Mouse (Mus musculus) neural tube, embryonic 12.5 days (tissue): ENCODE measurements around the gene Fgfr2. TPM values are rescaled to one million over a fixed set of nuclear protein-coding genes. Genes with fewer than 3 reads are reported as not detected.
A peak's percentile ranks its signal among the peaks of the same experiment; 100 is the strongest.

Source experiments
- ATAC-seq: fragments of 200-750 bp; cut with Nextera tagmentation; 2 replicates; pipeline ENCODE4 v1.8.0; 2017; ENCODE audit warnings: low read depth, mild to moderate bottlenecking, moderate TSS enrichment, moderate library complexity; ENCODE audit not compliant: low FRiP score
- H3K27ac ChIP-seq: fragments of 300-500 bp; sonication (generic); 2 replicates; pipeline ENCODE4 v1.5.1; 2016
- H3K27me3 ChIP-seq: fragments of 300-500 bp; sonication (generic); replicated peaks from 2 replicates; pipeline ENCODE4 v1.6.1; 2016; ENCODE audit warnings: mild to moderate bottlenecking
- H3K36me3 ChIP-seq: fragments of 300-500 bp; sonication (generic); 2 replicates; pipeline ENCODE4 v1.6.1; 2016; ENCODE audit warnings: mild to moderate bottlenecking
- H3K4me1 ChIP-seq: fragments of 300-500 bp; sonication (generic); 2 replicates; pipeline ENCODE4 v1.6.1; 2016
- H3K4me2 ChIP-seq: fragments of 300-500 bp; sonication (generic); replicated peaks from 2 replicates; pipeline ENCODE4 v1.6.1; 2016; ENCODE audit warnings: mild to moderate bottlenecking
- H3K4me3 ChIP-seq: fragments of 300-500 bp; sonication (generic); 2 replicates; pipeline ENCODE4 v1.5.1; 2016
- H3K9ac ChIP-seq: fragments of 300-500 bp; sonication (generic); 2 replicates; pipeline ENCODE4 v1.6.1; 2016; ENCODE audit warnings: mild to moderate bottlenecking
- H3K9me3 ChIP-seq: fragments of 300-500 bp; sonication (generic); 2 replicates; pipeline ENCODE4 v1.6.1; 2016; ENCODE audit warnings: mild to moderate bottlenecking
- WGBS: fragments of 180-500 bp; shearing (Covaris S2); methylation state at CpG from one replicate; pipeline ENCODE4 v1.1.7; 2016; 5-methylcytosine and 5-hydroxymethylcytosine counted together
- polyA plus RNA-seq: library from polyadenylated mRNA; unstranded; fragments of >200 nt; fragmentation: Nextera tagmentation; extraction: Ambion mirVana; gene quantifications from 2 replicates; pipeline ENCODE4 v1.2.1, GENCODE M21; 2016

The Fgfr2 gene
- polyA plus RNA-seq, 1 experiment from 2014 or later = 65.0 TPM

GRCm38 (mm10) chr7:130837941-130838657, 2285.1 kb downstream of the Fgfr2 start:
- Histone ChIP-seq H3K4me1 (peaks cover 45% of the 10 kb centered on the region), H3K9me3 (no peaks in the 10 kb centered on the region), H3K27me3 (no peaks in the 10 kb centered on the region; the same call in 1 of the 2 replicates), H3K4me2 (peak overlapping the region; percentile 21), H3K27ac (0 out of 2 replicates have a peak overlapping the region, but pooled peaks have one; percentile 10), H3K9ac (no peak overlapping the region), H3K4me3 (no peak overlapping the region), H3K36me3 (no peaks in the 10 kb centered on the region)
- 17% methylated on average over 12 of the region's 12 CpGs for WGBS
- ATAC-seq = peak; percentile 82

DNA sequence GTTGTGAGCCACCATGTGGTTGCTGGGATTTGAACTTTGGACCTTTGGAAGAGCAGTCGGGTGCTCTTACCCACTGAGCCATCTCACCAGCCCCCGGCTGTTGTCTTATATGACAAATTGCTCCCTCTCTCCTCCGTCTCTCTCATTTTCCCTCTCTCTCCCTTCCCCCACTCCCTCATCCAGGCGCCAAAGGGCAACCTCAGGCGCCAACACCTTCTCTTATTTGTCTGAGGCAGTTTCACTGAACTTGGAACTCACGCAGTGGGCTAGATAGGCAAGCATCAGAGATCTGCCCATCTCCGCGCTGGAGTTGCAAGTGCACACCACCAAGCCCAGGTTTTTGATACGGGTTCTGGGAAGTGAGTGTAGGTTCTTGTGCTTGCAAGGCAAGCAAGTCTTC, 2287.1 kb downstream of the Fgfr2 start:
- no peak for ATAC-seq
- Histone ChIP-seq H3K27ac (no peak overlapping the region), H3K27me3 (no peaks in the 10 kb centered on the region; the same call in 1 of the 2 replicates), H3K9ac (no peak overlapping the region), H3K4me1 (peaks cover 45% of the 10 kb centered on the region), H3K4me2 (no peak overlapping the region), H3K4me3 (no peak overlapping the region), H3K36me3 (no peaks in the 10 kb centered on the region), H3K9me3 (no peaks in the 10 kb centered on the region)
- 64% methylated on average over 9 of the region's 9 CpGs for WGBS

- H3K9ac ChIP-seq = no peak overlapping the region
- peak overlapping the region; percentile 36 for H3K4me2 ChIP-seq
- no peak overlapping the region for H3K27ac ChIP-seq
- no peak overlapping the region for H3K4me3 ChIP-seq
- 3% methylated on average over 18 of the region's 18 CpGs for WGBS
- no peaks in the 10 kb centered on the region; the same call in 1 of the 2 replicates for H3K27me3 ChIP-seq
- no peaks in the 10 kb centered on the region for H3K36me3 ChIP-seq
- peak; percentile 32 for ATAC-seq
- peaks cover 45% of the 10 kb centered on the region for H3K4me1 ChIP-seq
- no peaks in the 10 kb centered on the region for H3K9me3 ChIP-seq
Observed at GRCm38 (mm10) chr7:130834958-130835861, 2287.9 kb downstream of the Fgfr2 start.

- Histone ChIP-seq H3K4me3 (no peak overlapping the region), H3K9me3 (no peaks in the 10 kb centered on the region), H3K4me2 (no peak overlapping the region), H3K27ac (no peak overlapping the region), H3K9ac (no peak overlapping the region), H3K4me1 (peaks cover 45% of the 10 kb centered on the region), H3K36me3 (no peaks in the 10 kb centered on the region), H3K27me3 (no peaks in the 10 kb centered on the region; the same call in 1 of the 2 replicates)
- 33% methylated on average over 21 of the region's 21 CpGs for WGBS
- ATAC-seq = peak; percentile 69
Observed at GRCm38 (mm10) chr7:130834299-130834698, 2288.9 kb downstream of the Fgfr2 start.

GRCm38 (mm10) chr7:130831586-130831985, 2291.6 kb downstream of the Fgfr2 start:
- Histone ChIP-seq H3K4me1 (peaks cover 25% of the 10 kb centered on the region), H3K4me3 (no peak overlapping the region), H3K9me3 (no peaks in the 10 kb centered on the region), H3K4me2 (no peak overlapping the region), H3K36me3 (no peaks in the 10 kb centered on the region), H3K27me3 (no peaks in the 10 kb centered on the region; the same call in 1 of the 2 replicates), H3K27ac (no peak overlapping the region), H3K9ac (no peak overlapping the region)
- no peak for ATAC-seq
- whole genome bisulfite sequencing = 91% methylated on average over 5 of the region's 5 CpGs

GRCm38 (mm10) chr7:130828475-130828874, 2294.7 kb downstream of the Fgfr2 start:
- no peaks in the 10 kb centered on the region for H3K9me3 ChIP-seq
- H3K27ac ChIP-seq = no peak overlapping the region
- no peaks in the 10 kb centered on the region for H3K36me3 ChIP-seq
- WGBS = 87% methylated on average over 10 of the region's 10 CpGs
- H3K9ac ChIP-seq = no peak overlapping the region
- H3K4me2 ChIP-seq = no peak overlapping the region
- no peaks in the 10 kb centered on the region for H3K27me3 ChIP-seq
- H3K4me1 ChIP-seq = peaks cover 3% of the 10 kb centered on the region; the same call in 1 of the 2 replicates
- no peak for ATAC-seq
- H3K4me3 ChIP-seq = no peak overlapping the region

GRCm38 (mm10) chr7:130827844-130828403, 2295.2 kb downstream of the Fgfr2 start:
- Histone ChIP-seq H3K27ac (no peak overlapping the region), H3K9ac (no peak overlapping the region), H3K27me3 (no peaks in the 10 kb centered on the region), H3K4me2 (no peak overlapping the region), H3K4me3 (no peak overlapping the region), H3K9me3 (no peaks in the 10 kb centered on the region), H3K36me3 (no peaks in the 10 kb centered on the region), H3K4me1 (peaks cover 3% of the 10 kb centered on the region; the same call in 1 of the 2 replicates)
- 91% methylated on average over 9 of the region's 9 CpGs for WGBS
- ATAC-seq = no peak

- Histone ChIP-seq H3K9me3 (no peaks in the 10 kb centered on the region), H3K4me1 (peaks cover 3% of the 10 kb centered on the region; the same call in 1 of the 2 replicates), H3K36me3 (no peaks in the 10 kb centered on the region), H3K4me3 (no peak overlapping the region), H3K27me3 (no peaks in the 10 kb centered on the region), H3K27ac (no peak overlapping the region), H3K9ac (no peak overlapping the region), H3K4me2 (no peak overlapping the region)
- 64% methylated on average over 3 of the region's 3 CpGs for WGBS
- ATAC-seq = no peak
Observed at GRCm38 (mm10) chr7:130827431-130827830, 2295.7 kb downstream of the Fgfr2 start.

DNA sequence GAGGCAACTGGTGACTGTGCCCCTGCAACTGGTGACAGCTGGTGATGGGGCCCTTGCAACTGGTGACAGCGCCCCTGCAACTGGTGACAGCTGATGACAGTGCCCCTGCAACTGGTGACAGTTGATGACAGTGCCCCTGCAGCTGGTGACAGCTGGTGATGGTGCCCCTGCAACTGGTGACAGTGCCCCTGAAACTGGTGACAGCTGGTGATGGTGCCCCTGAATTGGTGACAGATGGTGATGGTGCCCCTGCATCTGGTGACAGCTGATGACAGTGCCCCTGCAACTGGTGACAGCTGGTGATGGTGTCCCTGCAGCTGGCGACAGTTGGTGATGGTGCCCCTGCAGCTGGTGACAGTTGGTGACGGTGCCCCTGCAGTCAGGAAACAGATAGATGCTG, 2296.8 kb downstream of the Fgfr2 start:
- Histone ChIP-seq H3K4me2 (no peak overlapping the region), H3K9ac (no peak overlapping the region), H3K4me1 (peaks cover 3% of the 10 kb centered on the region; the same call in 1 of the 2 replicates), H3K27ac (no peak overlapping the region), H3K4me3 (no peak overlapping the region), H3K27me3 (no peaks in the 10 kb centered on the region), H3K36me3 (no peaks in the 10 kb centered on the region), H3K9me3 (no peaks in the 10 kb centered on the region)
- no peak for ATAC-seq
- 85% methylated on average over 3 of the region's 3 CpGs for WGBS

- H3K4me3 ChIP-seq = no peak overlapping the region
- H3K4me2 ChIP-seq = no peak overlapping the region
- no peaks in the 10 kb centered on the region for H3K27me3 ChIP-seq
- H3K9ac ChIP-seq = no peak overlapping the region
- peaks cover 3% of the 10 kb centered on the region; the same call in 1 of the 2 replicates for H3K4me1 ChIP-seq
- H3K36me3 ChIP-seq = no peaks in the 10 kb centered on the region
- H3K9me3 ChIP-seq = no peaks in the 10 kb centered on the region
- WGBS = 86% methylated on average over 9 of the region's 9 CpGs
- ATAC-seq = no peak
- H3K27ac ChIP-seq = no peak overlapping the region
Observed at GRCm38 (mm10) chr7:130823992-130824391, 2299.2 kb downstream of the Fgfr2 start.

- Histone ChIP-seq H3K36me3 (no peaks in the 10 kb centered on the region), H3K4me1 (no peaks in the 10 kb centered on the region), H3K27ac (no peak overlapping the region), H3K27me3 (no peaks in the 10 kb centered on the region), H3K4me2 (no peak overlapping the region), H3K9me3 (no peaks in the 10 kb centered on the region), H3K4me3 (no peak overlapping the region), H3K9ac (no peak overlapping the region)
- no peak for ATAC-seq
- WGBS = 67% methylated on average over 10 of the region's 10 CpGs
Observed at GRCm38 (mm10) chr7:130819624-130820023, 2303.5 kb downstream of the Fgfr2 start.

DNA sequence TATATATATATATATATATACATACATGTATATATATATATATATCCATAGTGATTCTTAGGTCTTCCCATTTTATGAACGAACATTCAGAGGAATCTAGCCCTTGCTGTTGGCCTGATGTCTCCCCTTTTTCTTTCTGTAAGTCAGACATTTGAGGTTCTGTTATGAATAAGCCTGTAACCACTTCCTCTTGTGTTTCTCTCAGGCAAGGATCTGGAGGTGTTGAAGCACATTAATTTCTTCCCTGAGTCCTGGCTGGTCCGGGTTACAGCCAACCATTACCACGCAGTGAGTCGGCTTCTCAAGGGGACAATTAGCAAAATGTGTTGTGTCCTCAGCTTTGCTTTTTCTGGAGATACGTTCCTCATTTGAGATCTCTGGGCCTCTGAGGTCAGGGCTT, 2304.3 kb downstream of the Fgfr2 start:
- Histone ChIP-seq H3K9me3 (no peaks in the 10 kb centered on the region), H3K27me3 (no peaks in the 10 kb centered on the region), H3K9ac (no peak overlapping the region), H3K4me1 (no peaks in the 10 kb centered on the region), H3K36me3 (no peaks in the 10 kb centered on the region), H3K4me2 (no peak overlapping the region), H3K27ac (no peak overlapping the region), H3K4me3 (no peak overlapping the region)
- no peak for ATAC-seq
- 89% methylated on average over 5 of the region's 5 CpGs for WGBS
